Mouse (Mus musculus): ENCODE measurements around the gene Mkrn2os. TPM values are rescaled to one million over a fixed set of nuclear protein-coding genes. Genes with fewer than 3 reads are reported as not detected.

Mkrn2os gene
- polyA plus RNA-seq, 1 experiment from 2014 or later, result 0.54 TPM

GRCm38 (mm10) chr6:115610301-115610700 lies 17.9 kb upstream of the Mkrn2os start:
- H3K36me3 ChIP-seq (ENCODE audit: control insufficient read depth, insufficient read depth), result peaks cover 31% of the 10 kb centered on the region
- ATAC-seq (replicated peaks; ENCODE audit: extremely low read depth, insufficient read depth, low FRiP score), result no peak
- H3K4me2 ChIP-seq (ENCODE audit: low read depth, low read length), result no peak overlapping the region
- no peaks in the 10 kb centered on the region for H3K9me3 ChIP-seq (replicated peaks; ENCODE audit: control insufficient read depth, low read length)
- H3K9ac ChIP-seq (ENCODE audit: low read length), result no peak overlapping the region
- H3K27me3 ChIP-seq (ENCODE audit: control insufficient read depth, insufficient read depth, low read length), result no peaks in the 10 kb centered on the region
- WGBS, result 92% methylated on average over 5 of the region's 5 CpGs
- H3K4me3 ChIP-seq (ENCODE audit: low read length), result no peak overlapping the region
- H3K4me1 ChIP-seq (ENCODE audit: control insufficient read depth, insufficient read depth, low read length), result 0 out of 2 replicates have a peak, but pooled peaks cover 3% of the 10 kb centered on the region
- no peak overlapping the region for H3K27ac ChIP-seq (ENCODE audit: low read length)

DNA sequence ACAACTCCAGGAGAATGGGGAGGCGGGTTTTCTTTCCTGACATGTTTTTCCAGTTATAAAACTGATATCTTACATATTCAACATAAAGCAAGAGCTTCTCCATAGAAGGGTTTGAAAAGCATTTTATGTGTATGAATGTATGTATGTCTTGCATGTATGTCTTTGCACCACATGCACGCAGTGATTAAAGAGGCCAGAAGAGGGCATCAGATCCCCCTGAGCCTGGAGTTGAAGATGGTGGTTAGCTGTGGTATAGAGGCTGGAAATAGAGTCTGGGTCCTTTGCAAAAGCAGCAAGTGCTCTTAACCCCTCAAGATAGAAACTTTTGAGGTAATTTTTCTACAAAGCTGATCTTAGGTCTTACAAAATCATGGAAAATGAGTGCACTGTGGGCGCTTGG lies 16.7 kb upstream of the Mkrn2os start:
- Histone ChIP-seq H3K9me3 (replicated peaks; ENCODE audit: control insufficient read depth, low read length) (no peaks in the 10 kb centered on the region), H3K27me3 (ENCODE audit: control insufficient read depth, insufficient read depth, low read length) (no peaks in the 10 kb centered on the region), H3K4me3 (ENCODE audit: low read length) (no peak overlapping the region), H3K4me2 (ENCODE audit: low read depth, low read length) (no peak overlapping the region), H3K4me1 (ENCODE audit: control insufficient read depth, insufficient read depth, low read length) (0 out of 2 replicates have a peak, but pooled peaks cover 3% of the 10 kb centered on the region), H3K9ac (ENCODE audit: low read length) (no peak overlapping the region), H3K27ac (ENCODE audit: low read length) (no peak overlapping the region), H3K36me3 (ENCODE audit: control insufficient read depth, insufficient read depth) (peaks cover 24% of the 10 kb centered on the region)
- ATAC-seq (replicated peaks; ENCODE audit: extremely low read depth, insufficient read depth, low FRiP score), result no peak
- 66% methylated on average over 3 of the region's 3 CpGs for WGBS

DNA sequence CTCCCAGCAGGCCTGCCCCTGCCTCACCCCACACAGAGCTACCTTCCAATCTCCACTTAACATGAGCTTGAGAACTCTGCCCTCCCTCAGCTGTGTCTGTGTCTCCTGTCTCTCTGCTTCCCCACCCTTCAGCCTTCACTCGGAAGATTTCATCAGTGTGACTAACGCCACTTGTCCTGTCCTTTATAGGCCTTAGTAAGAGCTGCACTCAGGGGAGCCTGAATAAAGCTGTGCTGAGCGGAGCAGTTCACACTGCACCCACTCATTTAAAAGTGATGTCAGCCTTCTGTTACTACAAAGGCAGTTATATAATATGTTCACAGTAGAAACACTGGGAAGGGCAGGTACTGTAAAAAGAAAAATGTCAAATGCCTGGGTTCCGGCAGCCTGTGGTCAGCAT lies 15.1 kb upstream of the Mkrn2os start:
- Histone ChIP-seq H3K36me3 (ENCODE audit: control insufficient read depth, insufficient read depth) (peaks cover 17% of the 10 kb centered on the region), H3K4me1 (ENCODE audit: control insufficient read depth, insufficient read depth, low read length) (peaks cover 10% of the 10 kb centered on the region), H3K27ac (ENCODE audit: low read length) (no peak overlapping the region), H3K27me3 (ENCODE audit: control insufficient read depth, insufficient read depth, low read length) (no peaks in the 10 kb centered on the region), H3K9ac (ENCODE audit: low read length) (no peak overlapping the region), H3K4me2 (ENCODE audit: low read depth, low read length) (no peak overlapping the region), H3K4me3 (ENCODE audit: low read length) (no peak overlapping the region), H3K9me3 (replicated peaks; ENCODE audit: control insufficient read depth, low read length) (no peaks in the 10 kb centered on the region)
- no peak for ATAC-seq (replicated peaks; ENCODE audit: extremely low read depth, insufficient read depth, low FRiP score)
- WGBS, result 68% methylated on average over 4 of the region's 4 CpGs

- Histone ChIP-seq H3K27ac (ENCODE audit: low read length) (no peak overlapping the region), H3K4me3 (ENCODE audit: low read length) (no peak overlapping the region), H3K9ac (ENCODE audit: low read length) (no peak overlapping the region), H3K9me3 (replicated peaks; ENCODE audit: control insufficient read depth, low read length) (no peaks in the 10 kb centered on the region), H3K4me2 (ENCODE audit: low read depth, low read length) (no peak overlapping the region), H3K4me1 (ENCODE audit: control insufficient read depth, insufficient read depth, low read length) (peaks cover 12% of the 10 kb centered on the region), H3K36me3 (ENCODE audit: control insufficient read depth, insufficient read depth) (peaks cover 17% of the 10 kb centered on the region), H3K27me3 (ENCODE audit: control insufficient read depth, insufficient read depth, low read length) (no peaks in the 10 kb centered on the region)
- WGBS, result 76% methylated on average over 1 of the region's 1 CpGs
- no peak for ATAC-seq (replicated peaks; ENCODE audit: extremely low read depth, insufficient read depth, low FRiP score)
Measured at GRCm38 (mm10) chr6:115606461-115606860, 14.1 kb upstream of the Mkrn2os start.

- peaks cover 9% of the 10 kb centered on the region for H3K4me1 ChIP-seq (ENCODE audit: control insufficient read depth, insufficient read depth, low read length)
- under 1% methylated on average over 61 of the region's 61 CpGs for WGBS
- H3K4me2 ChIP-seq (ENCODE audit: low read depth, low read length), result peak within 1 kb of the TSS; percentile 91
- H3K4me3 ChIP-seq (ENCODE audit: low read length), result peak within 1 kb of the TSS; percentile 96
- H3K36me3 ChIP-seq (ENCODE audit: control insufficient read depth, insufficient read depth), result no peaks in the 10 kb centered on the region
- peak; percentile 92 for ATAC-seq (replicated peaks; ENCODE audit: extremely low read depth, insufficient read depth, low FRiP score)
- peak within 1 kb of the TSS; percentile 86 for H3K27ac ChIP-seq (ENCODE audit: low read length)
- no peaks in the 10 kb centered on the region for H3K9me3 ChIP-seq (replicated peaks; ENCODE audit: control insufficient read depth, low read length)
- H3K27me3 ChIP-seq (ENCODE audit: control insufficient read depth, insufficient read depth, low read length), result no peaks in the 10 kb centered on the region
- peak within 1 kb of the TSS; percentile 93 for H3K9ac ChIP-seq (ENCODE audit: low read length)
Measured at GRCm38 (mm10) chr6:115601715-115602523, 9.5 kb upstream of the Mkrn2os start, which contains the start of gene Mkrn2. Gene Mkrn2, plus strand, starts transcription at chr6:115601902.

- H3K27ac ChIP-seq (ENCODE audit: low read length), result no peak overlapping the region
- H3K9ac ChIP-seq (ENCODE audit: low read length), result peak overlapping the region; percentile 49; the same call in 1 of the 2 replicates
Measured at GRCm38 (mm10) chr6:115601322-115601714, 8.9 kb upstream of the Mkrn2os start.

GRCm38 (mm10) chr6:115595667-115596066 lies 3.3 kb upstream of the Mkrn2os start:
- no peak for ATAC-seq (replicated peaks; ENCODE audit: extremely low read depth, insufficient read depth, low FRiP score)
- Histone ChIP-seq H3K27me3 (ENCODE audit: control insufficient read depth, insufficient read depth, low read length) (no peaks in the 10 kb centered on the region), H3K9ac (ENCODE audit: low read length) (no peak overlapping the region), H3K27ac (ENCODE audit: low read length) (no peak overlapping the region), H3K4me1 (ENCODE audit: control insufficient read depth, insufficient read depth, low read length) (no peaks in the 10 kb centered on the region), H3K4me3 (ENCODE audit: low read length) (no peak overlapping the region), H3K4me2 (ENCODE audit: low read depth, low read length) (no peak overlapping the region), H3K9me3 (replicated peaks; ENCODE audit: control insufficient read depth, low read length) (no peaks in the 10 kb centered on the region), H3K36me3 (ENCODE audit: control insufficient read depth, insufficient read depth) (no peaks in the 10 kb centered on the region)
- 62% methylated on average over 3 of the region's 3 CpGs for WGBS

More at GRCm38 (mm10) chr6:115601322-115601714, 8.9 kb upstream of the Mkrn2os start:
- H3K4me3 ChIP-seq (ENCODE audit: low read length), result peak overlapping the region; percentile 96
- peak overlapping the region; percentile 91 for H3K4me2 ChIP-seq (ENCODE audit: low read depth, low read length)
- ATAC-seq (replicated peaks; ENCODE audit: extremely low read depth, insufficient read depth, low FRiP score), result no peak
- no peaks in the 10 kb centered on the region for H3K36me3 ChIP-seq (ENCODE audit: control insufficient read depth, insufficient read depth)
- H3K9me3 ChIP-seq (replicated peaks; ENCODE audit: control insufficient read depth, low read length), result no peaks in the 10 kb centered on the region
- H3K4me1 ChIP-seq (ENCODE audit: control insufficient read depth, insufficient read depth, low read length), result peaks cover 9% of the 10 kb centered on the region
- no peaks in the 10 kb centered on the region for H3K27me3 ChIP-seq (ENCODE audit: control insufficient read depth, insufficient read depth, low read length)
- 65% methylated on average over 4 of the region's 4 CpGs for WGBS

DNA sequence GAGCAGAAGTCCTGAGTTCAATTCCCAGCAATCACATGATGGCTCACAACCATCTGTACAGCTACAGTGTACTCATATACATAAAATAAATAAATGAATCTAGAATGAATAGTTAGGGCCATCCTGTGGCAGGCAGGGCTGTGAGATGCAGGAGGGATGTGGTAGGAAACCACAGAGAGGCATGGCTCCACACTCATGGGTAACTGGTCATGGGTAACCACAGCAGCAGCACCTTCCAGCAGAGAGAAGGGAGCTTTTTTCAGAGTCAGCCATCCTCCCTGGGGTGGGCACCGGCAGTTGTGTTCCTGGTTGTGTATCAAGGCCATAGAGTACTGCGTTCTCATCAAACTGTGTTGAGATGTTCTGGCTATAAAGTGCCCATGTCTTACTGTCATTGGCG lies 2.1 kb upstream of the Mkrn2os start:
- no peak for ATAC-seq (replicated peaks; ENCODE audit: extremely low read depth, insufficient read depth, low FRiP score)
- Histone ChIP-seq H3K36me3 (ENCODE audit: control insufficient read depth, insufficient read depth) (no peaks in the 10 kb centered on the region), H3K27ac (ENCODE audit: low read length) (no peak overlapping the region), H3K9me3 (replicated peaks; ENCODE audit: control insufficient read depth, low read length) (no peaks in the 10 kb centered on the region), H3K4me1 (ENCODE audit: control insufficient read depth, insufficient read depth, low read length) (no peaks in the 10 kb centered on the region), H3K4me3 (ENCODE audit: low read length) (no peak overlapping the region), H3K27me3 (ENCODE audit: control insufficient read depth, insufficient read depth, low read length) (no peaks in the 10 kb centered on the region), H3K9ac (ENCODE audit: low read length) (no peak overlapping the region), H3K4me2 (ENCODE audit: low read depth, low read length) (no peak overlapping the region)
- 76% methylated on average over 3 of the region's 3 CpGs for WGBS

DNA sequence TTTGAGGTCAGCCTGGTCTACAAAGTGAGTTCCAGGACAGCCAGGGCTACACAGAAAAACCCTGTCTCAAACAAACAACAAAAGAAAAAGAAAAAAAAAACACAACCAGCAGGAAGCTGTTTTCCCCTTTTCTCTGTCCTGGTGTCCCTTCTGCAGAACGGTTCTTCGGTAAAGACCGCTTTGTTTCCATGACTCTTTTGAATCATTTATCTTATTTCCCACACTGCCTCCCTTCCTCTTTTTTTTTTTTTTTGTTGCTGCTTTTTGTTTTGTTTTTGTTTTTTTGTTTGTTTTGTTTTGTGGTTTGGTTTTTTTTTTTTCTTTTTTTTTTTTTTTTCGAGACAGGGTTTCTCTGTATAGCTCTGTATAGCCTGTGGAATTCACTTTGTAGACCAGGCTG lies 876 bp upstream of the Mkrn2os start:
- H3K4me2 ChIP-seq (ENCODE audit: low read depth, low read length), result no peak overlapping the region
- no peak for ATAC-seq (replicated peaks; ENCODE audit: extremely low read depth, insufficient read depth, low FRiP score)
- WGBS, result 74% methylated on average over 4 of the region's 4 CpGs
- no peak overlapping the region for H3K27ac ChIP-seq (ENCODE audit: low read length)
- H3K36me3 ChIP-seq (ENCODE audit: control insufficient read depth, insufficient read depth), result no peaks in the 10 kb centered on the region
- no peaks in the 10 kb centered on the region for H3K4me1 ChIP-seq (ENCODE audit: control insufficient read depth, insufficient read depth, low read length)
- H3K27me3 ChIP-seq (ENCODE audit: control insufficient read depth, insufficient read depth, low read length), result no peaks in the 10 kb centered on the region
- H3K9me3 ChIP-seq (replicated peaks; ENCODE audit: control insufficient read depth, low read length), result no peaks in the 10 kb centered on the region
- no peak overlapping the region for H3K9ac ChIP-seq (ENCODE audit: low read length)
- H3K4me3 ChIP-seq (ENCODE audit: low read length), result no peak overlapping the region
